Mouse (Mus musculus): Measurements from ENCODE around the gene Asf1a.

- TF ChIP-seq CTCF (IDR thresholded peaks at IDR 0.05; ENCODE audit: borderline replicate concordance, extremely low read depth, insufficient read depth, insufficient read length): no peak
- peak; percentile 67; the same call in 1 of the 2 replicates for TF ChIP-seq POLR2A (IDR thresholded peaks at IDR 0.05; ENCODE audit: borderline replicate concordance, extremely low read depth, insufficient read depth, insufficient read length, poor library complexity, severe bottlenecking)
These were observed 547 bp upstream of the Asf1a start for GRCm38 (mm10) chr10:53595744-53596676.

Measured in brain, embryonic 14.5 days (tissue).